Mouse (Mus musculus): ENCODE results near the gene Prkar1b. TPM values are rescaled to one million over a fixed set of nuclear protein-coding genes. Genes with fewer than 3 reads are reported as not detected.

Gene Prkar1b
- 20.9 and 28.5 TPM in 2 replicates for total RNA-seq (2021)
- long read RNA-seq, transcript Prkar1b-201 (11 exons, 2,637 nt) = major isoform, 19 of 31 reads
- long read RNA-seq, partial matches to known transcripts = 2 of 31 reads
- long read RNA-seq, other reads (novel, unspliced or antisense) = 10 of 31 reads

- peak; percentile 95 for DNase-seq
Measured at GRCm38 (mm10) chr5:139149681-139150602, at the start of gene Prkar1b, which contains the start of gene Dnaaf5. Gene Prkar1b (minus strand): TSS chr5:139150001. Gene Dnaaf5 (plus strand): TSS chr5:139150223.

- no peak for DNase-seq
Measured at GRCm38 (mm10) chr5:139199636-139199994, 49.8 kb upstream of the Prkar1b start.

DNA sequence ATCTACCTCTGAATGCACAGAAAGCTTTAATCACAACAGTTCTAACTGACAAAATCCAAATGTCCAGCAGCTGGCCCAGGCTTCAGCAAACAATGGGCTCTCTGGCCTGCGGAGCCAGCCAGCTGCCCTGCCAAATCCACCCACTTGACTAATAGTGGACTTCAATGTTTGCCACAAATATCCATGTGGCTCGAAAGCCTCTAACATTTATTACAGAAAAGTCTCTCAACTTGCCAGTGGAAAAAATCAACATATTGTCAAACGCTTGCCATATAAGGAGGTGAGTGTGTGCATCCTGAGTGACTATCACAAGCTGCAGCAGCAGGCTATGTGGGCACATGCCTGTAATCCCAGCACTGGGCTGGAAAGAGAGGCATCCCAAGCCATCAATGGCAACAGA lies 49.0 kb upstream of the Prkar1b start:
- no peak for DNase-seq

DNA sequence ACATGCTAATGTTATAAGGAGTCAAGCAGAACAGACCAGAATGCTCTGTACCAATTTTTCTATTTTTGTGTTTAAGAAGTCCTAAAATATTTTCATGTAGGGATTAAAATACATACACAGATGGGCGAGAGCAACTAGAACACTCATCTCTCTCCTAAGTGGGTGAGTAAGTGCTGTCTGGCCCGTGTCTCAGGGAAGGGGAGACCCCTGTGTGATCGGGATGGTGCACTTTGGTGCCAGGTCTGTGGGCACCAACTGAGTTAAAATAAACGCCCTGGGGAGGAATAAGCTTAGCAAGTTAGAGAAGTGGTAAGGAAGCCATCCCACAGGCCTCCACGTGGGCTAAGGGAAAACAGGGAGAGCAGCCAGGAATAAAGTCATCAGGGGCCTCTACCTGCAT lies 41.2 kb upstream of the Prkar1b start:
- DNase-seq = no peak

DNA sequence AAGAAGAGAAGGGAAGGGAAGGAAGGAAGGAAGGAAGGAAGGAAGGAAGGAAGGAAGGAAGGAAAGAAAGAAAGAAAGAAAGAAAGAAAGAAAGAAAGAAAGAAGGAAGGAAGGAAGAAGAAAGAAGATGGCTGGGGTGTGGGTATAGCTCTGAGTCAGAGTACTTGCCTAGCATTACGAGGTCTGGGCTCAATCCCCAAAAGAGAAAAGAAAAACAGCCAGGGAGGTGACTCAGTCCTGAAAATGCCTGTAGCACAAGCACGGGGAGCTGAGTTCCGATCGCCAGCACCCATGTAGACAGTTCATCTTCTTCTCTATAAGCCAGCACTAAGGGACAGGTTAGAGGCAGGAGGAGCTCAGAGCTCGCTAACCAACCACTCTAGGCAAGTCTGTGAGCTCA lies 39.9 kb upstream of the Prkar1b start:
- no peak for DNase-seq

DNA sequence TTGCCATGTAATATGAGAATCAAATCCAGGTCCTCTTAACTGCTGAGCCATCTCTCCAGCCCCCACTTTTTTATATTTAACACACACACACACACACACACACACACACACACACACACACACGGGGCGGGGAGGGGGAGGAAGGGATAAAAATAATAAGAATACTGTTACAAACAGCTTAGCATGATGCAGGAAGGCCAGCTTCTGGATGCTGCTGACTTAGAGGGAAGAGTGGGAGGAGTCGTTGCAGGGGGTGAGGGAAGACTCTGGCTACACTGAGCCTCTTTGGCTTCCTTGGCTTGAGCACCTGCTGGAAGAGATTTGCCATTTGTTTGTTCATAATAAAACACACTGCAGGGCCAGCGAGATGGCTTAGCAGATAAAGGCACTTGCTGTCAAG lies 35.1 kb upstream of the Prkar1b start:
- DNase-seq = no peak

DNA sequence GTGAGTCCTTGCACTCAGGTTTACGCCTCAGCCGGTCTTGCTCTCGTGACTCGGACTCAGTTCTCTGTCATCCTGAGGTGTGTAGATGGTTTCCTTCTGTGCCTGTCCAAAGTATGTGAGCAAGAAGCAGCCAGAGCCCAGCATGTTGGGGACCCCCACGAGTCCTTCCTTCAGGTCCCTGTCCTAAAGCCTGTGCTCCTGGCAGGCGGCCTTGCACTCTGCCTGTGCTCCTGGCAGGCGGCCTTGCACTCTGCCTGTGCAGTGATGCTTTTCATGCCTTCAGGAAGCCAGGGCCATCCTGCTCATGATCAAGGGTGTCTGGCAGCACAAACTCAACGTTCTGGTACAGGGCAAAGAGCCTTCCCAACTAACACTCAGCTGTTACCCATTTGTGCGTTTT lies 33.8 kb upstream of the Prkar1b start:
- peak; percentile 47 for DNase-seq

DNA sequence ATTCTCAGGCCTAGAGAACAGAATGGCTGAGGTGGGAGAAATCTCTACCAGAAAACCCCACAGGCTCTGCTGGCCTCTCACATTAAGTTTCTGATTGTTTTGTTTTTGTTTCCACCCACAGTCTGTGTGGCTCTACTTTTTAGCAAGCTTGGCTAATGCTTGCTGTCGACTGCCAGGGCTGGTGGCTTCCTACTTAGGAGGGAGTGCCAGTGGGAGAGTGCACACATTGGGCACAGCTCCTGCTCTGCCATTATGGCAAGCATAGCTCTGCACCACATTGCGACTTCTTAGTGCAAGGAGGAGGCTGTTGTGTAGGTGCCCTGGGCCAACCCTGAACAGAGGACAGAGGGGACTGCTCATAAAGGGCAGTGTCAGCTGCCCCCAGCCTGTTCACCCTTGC lies 33.3 kb upstream of the Prkar1b start:
- DNase-seq = no peak

DNA sequence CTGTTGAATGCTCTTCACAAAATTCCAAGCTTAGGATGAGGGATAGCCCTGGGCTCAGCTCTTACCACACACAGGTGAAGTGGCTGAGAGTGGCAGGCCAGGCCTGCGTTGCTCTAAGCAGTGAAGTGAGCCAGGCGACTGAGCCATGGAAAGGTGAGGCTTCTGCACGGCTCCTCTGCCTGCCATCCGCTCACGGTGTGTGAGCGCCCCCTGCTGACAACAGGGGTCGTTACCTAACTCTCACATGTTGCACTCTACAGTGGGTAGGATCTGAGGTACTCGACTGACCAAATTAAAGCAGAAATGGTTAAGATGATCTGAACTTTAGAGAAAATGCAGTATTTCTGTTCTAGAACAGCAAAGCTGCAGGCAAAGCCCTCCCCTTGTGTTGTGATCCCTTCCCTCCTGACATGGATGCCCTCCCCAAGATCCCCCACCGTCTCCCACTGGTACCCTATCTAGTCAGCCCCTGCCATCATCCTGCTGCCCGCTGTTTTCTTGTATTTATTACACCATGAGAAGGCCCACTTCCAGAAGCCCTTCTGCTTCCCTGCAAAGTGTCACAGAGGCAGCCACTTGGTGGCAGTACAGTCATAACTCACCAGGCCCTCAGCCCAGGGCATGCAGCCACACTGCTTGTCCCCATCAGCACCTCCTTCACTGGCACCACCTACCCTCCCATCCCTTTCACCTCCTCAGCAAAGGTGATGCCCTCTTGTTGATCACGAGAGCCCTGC lies 29.3 kb upstream of the Prkar1b start:
- DNase-seq = peak; percentile 85

DNA sequence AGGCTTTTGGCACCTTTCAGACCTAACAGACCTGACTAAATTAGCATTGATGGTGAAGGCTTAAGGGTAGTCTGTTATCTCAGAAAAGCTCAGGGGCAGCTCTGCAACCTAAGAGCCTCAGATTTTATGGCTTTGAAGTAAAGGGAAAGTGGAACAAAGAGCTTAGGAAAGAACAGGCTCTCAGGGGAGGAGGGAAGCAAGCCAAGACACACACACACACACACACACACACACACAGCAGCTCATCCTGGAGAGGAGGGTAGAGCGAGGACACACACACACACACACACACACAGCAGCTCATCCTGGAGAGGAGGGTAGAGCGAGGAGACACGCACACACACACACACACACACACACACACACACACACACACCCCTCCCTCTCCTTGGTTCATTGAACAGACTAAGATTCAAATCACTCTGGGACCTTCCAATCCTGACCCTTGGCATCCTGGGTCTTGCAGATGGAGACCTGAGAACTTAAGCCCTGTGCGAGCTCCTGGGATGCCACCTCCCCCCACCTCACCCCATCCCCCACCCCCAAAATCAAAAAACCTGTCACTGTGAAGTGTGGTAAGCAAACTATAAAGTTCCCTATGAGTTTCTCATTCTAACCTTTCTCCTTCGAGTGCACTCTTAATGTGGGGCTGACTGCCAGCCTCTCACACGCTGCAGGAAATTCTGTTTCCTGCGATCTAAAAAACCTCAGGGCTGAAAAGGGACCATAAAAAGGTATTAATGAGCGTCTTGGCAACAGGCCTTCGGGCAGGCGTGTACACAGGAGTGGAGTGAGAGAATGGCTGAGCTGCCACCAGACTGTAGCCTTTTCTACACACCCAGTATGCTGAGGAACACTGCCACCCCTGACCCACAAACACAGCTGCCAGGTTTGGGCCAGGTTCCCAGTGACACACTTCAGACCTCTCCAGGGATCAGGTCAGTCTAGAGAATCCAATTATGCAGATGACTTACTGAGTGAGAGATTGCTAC lies 25.1 kb upstream of the Prkar1b start:
- DNase-seq = peak; percentile 32

DNA sequence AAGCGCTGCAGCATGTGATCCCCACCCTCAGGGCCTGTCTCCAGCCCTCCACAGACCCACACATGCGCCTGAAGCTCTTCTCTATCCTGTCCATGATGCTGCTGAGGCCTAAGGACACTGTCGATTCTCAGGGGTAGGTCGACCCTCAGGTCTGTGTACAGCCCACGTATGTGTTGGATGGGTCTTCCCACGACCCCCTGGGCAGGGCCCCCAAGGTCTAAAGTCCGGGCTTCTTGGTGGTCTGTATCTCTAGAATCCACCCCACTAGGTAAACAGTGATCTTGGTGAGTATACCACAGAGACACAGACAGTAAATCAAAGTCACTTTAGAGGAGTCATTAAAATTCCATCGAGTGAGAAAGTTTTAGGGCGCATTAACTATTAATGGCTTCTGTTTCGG lies 24.3 kb upstream of the Prkar1b start:
- DNase-seq = no peak

DNA sequence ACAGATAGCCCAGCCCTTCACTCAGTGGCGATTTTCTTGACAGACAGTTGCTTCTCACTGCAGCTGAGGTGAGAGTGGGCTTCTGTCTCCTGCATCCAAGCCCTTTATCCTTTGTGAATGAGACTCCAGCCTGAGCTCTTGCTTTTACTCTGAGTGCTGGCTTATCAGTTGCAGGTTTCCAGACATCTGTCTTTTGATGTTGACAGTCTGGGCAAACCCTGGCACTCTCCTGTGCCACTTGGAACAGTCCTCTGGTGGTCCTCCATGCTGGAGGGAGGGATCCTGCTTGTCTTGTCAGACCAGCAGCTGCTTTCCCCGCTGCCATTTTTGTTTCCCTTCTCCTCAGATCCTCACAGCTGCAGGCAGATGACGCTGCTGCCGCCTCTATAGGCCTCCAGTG lies 22.1 kb upstream of the Prkar1b start:
- DNase-seq = no peak

DNA sequence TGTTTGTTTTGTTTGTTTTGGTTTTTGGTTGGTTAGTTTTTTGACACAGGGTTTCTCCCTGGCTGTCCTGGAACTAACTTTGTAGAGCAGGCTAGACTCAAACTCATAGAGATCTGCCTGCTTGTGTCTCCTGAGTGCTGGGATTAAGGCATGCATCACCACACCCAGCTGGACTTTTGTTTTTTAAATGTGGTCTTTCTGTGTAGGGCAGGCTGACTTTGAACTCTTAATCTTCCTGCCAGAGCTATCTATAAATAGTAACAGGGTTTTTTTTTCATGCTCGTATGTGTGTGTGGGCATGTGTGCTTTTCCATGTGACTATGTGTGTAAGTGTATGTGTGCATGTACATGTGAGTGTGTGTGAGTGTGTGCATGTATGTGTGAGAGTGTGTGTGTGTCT lies 17.7 kb upstream of the Prkar1b start:
- DNase-seq = no peak

GRCm38 (mm10) chr5:139166781-139167361 lies 17.1 kb upstream of the Prkar1b start:
- no peak for DNase-seq

GRCm38 (mm10) chr5:139161632-139162031 lies 11.8 kb upstream of the Prkar1b start:
- no peak for DNase-seq

GRCm38 (mm10) chr5:139160899-139161298 lies 11.1 kb upstream of the Prkar1b start:
- no peak for DNase-seq

DNA sequence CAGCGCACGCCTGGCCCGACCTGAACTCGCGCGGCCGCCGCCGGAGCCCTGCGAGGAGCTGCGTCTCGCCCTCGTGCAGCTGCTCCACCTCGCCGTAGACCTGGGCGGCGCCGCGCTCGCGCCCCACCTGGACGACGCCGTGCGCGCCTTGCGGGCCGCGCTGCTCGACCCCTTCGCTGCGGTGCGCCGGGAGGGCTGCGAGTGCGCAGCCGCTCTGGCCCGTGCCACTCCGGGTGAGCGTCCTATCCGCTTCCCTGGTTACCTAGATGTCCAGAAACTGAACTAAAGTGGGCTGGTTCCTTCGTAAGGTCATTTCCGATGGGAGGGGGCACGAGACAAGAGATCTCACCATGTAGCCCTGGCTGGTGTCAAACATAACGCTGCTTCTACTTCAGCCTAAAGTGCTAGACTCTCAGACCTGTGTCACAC lies 816 bp upstream of the Prkar1b start:
- DNase-seq = peak; percentile 22

DNA sequence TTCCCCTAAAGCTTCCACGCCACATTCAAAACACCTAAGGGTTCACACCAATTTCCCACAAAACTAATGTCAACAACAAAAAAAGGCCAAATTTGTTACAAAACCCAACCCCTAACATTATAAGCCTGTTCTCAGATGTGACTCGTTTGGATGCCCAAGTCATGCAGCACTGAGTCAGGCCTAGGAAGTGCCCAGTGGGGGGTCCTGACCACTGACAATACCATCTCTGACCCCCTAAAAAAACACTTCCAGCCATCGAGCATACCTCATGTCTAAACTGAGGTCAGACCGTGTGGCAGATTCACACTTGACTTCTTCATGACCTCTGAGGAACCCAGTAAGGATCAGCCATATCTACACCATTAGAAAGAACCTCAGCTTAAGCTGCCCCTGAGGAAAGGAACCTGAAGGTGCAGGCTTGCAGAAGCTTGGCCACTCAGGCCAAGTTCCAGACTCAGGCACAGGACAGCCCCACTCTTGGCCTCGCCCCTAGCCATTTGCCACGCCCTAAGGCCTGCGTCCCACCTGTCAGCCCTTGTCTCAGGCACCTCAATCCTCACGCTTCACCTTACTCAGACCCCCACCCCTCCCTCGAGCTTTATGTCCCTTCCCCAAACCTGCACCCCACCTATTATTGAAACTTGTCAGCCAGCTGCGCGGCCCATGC lies 662 bp downstream of the Prkar1b start:
- no peak for DNase-seq

- no peak for DNase-seq
Measured at GRCm38 (mm10) chr5:139147178-139148078, 2.4 kb downstream of the Prkar1b start.
